In genomic region chr19:40660510-40660909, GRCm38 (mm10) we compare ENCODE assay signal across 8 mouse cellular contexts. TPM values are rescaled to one million over a fixed set of nuclear protein-coding genes. Genes with fewer than 3 reads are reported as not detected.
DNase-seq lines count a peak whose midpoint lies in the region; TF ChIP-seq lines count a peak whose summit lies in the region.

No protein-coding gene starts in this region.

- no peak for TF ChIP-seq CTCF in E14TG2a.4 (conservative IDR thresholded peaks at IDR 0.05; ENCODE audit: low read length)

- peaks cover 22% of the 10 kb centered on the region for H3K4me1 ChIP-seq in heart, embryonic 10.5 days
- peaks cover 25% of the 10 kb centered on the region for H3K4me1 ChIP-seq in E14TG2a.4 (replicated peaks; ENCODE audit: low read depth, low read length)
- peaks cover 22% of the 10 kb centered on the region for H3K4me1 ChIP-seq in hindbrain, embryonic 10.5 days (replicated peaks)
- H3K4me1 ChIP-seq in megakaryocyte, embryonic 14.5 days = peaks cover 47% of the 10 kb centered on the region

- intact Hi-C loops in heart, postnatal 36 days (cut with DNase I) = loop anchor here (5.0 kb wide), 2 partner anchors 33 to 62 kb away; no protein-coding TSS in a partner anchor

- no peaks in the 10 kb centered on the region for H3K9me3 ChIP-seq in heart, embryonic 10.5 days
- H3K9me3 ChIP-seq in E14TG2a.4 (ENCODE audit: low read length) = no peaks in the 10 kb centered on the region
- H3K9me3 ChIP-seq in hindbrain, embryonic 10.5 days = no peaks in the 10 kb centered on the region
- H3K9me3 ChIP-seq in megakaryocyte, embryonic 14.5 days = no peaks in the 10 kb centered on the region

- H3K36me3 ChIP-seq in heart, embryonic 10.5 days = no peaks in the 10 kb centered on the region
- no peaks in the 10 kb centered on the region for H3K36me3 ChIP-seq in E14TG2a.4 (ENCODE audit: insufficient read depth, low read length)
- no peaks in the 10 kb centered on the region for H3K36me3 ChIP-seq in hindbrain, embryonic 10.5 days
- no peaks in the 10 kb centered on the region for H3K36me3 ChIP-seq in megakaryocyte, embryonic 14.5 days (replicated peaks; ENCODE audit: low read length)

- peak overlapping the region; percentile 80 for H3K27ac ChIP-seq in heart, embryonic 10.5 days
- peak overlapping the region; percentile 84 for H3K27ac ChIP-seq in hindbrain, embryonic 10.5 days

- 10% methylated on average over 9 of the region's 9 CpGs for WGBS in heart, embryonic 10.5 days
- 11% methylated on average over 9 of the region's 9 CpGs for WGBS in hindbrain, embryonic 10.5 days

- H3K27me3 ChIP-seq in heart, embryonic 10.5 days (ENCODE audit: insufficient read depth, poor library complexity, severe bottlenecking) = no peaks in the 10 kb centered on the region
- peaks cover 31% of the 10 kb centered on the region for H3K27me3 ChIP-seq in E14TG2a.4 (ENCODE audit: insufficient read depth, low read length)
- peaks cover 6% of the 10 kb centered on the region for H3K27me3 ChIP-seq in hindbrain, embryonic 10.5 days (ENCODE audit: insufficient read depth, poor library complexity, severe bottlenecking)
- H3K27me3 ChIP-seq in megakaryocyte, embryonic 14.5 days (replicated peaks) = peaks cover 2% of the 10 kb centered on the region

- DNase-seq in heart, embryonic 10.5 days (ENCODE audit: low spot score) = no peak
- no peak for DNase-seq in heart, postnatal 36 days
- DNase-seq in hindbrain, embryonic 10.5 days (ENCODE audit: low spot score) = no peak
- no peak for DNase-seq in T-cell, adult 2 months (ENCODE audit: low spot score)
- DNase-seq in testis, postnatal 10 days (ENCODE audit: low spot score) = no peak
- no peak for DNase-seq in layer of hippocampus, adult 11-12 months (ENCODE audit: low spot score)

- H3K4me3 ChIP-seq in heart, embryonic 10.5 days = peak overlapping the region; percentile 60
- peak overlapping the region; percentile 58 for H3K4me3 ChIP-seq in E14TG2a.4 (replicated peaks; ENCODE audit: low read length)
- peak overlapping the region; percentile 53 for H3K4me3 ChIP-seq in hindbrain, embryonic 10.5 days
- peak overlapping the region; percentile 90 for H3K4me3 ChIP-seq in megakaryocyte, embryonic 14.5 days (replicated peaks)

RNA-seq across cellular contexts. Expression of gene Entpd1, which starts 48.3 kb away (rescaled TPM):
- 6.3 and 10.3 TPM in 2 replicates for polyA plus RNA-seq in heart, embryonic 10.5 days (2016; fragmentation: Nextera tagmentation; extraction: Ambion mirVana)
- 10 to 100 TPM; 25.0 to 33.2 TPM for total RNA-seq in heart, postnatal 36 days (2021)
- 4.5 and 5.0 TPM in 2 replicates for polyA plus RNA-seq in hindbrain, embryonic 10.5 days (2016; fragmentation: Nextera tagmentation; extraction: Ambion mirVana)
- 1.9 TPM in 1 of 2 replicates, not detected in the other for polyA plus RNA-seq in megakaryocyte, embryonic 14.5 days (2012; ENCODE audit: insufficient read depth, low replicate concordance)

RNA-seq across cellular contexts. Expression of gene Tctn3, which starts 48.5 kb away (rescaled TPM):
- 9.0 and 11.0 TPM in 2 replicates for polyA plus RNA-seq in heart, embryonic 10.5 days (2016; fragmentation: Nextera tagmentation; extraction: Ambion mirVana)
- 1 to 10 TPM; 7.4 to 8.0 TPM for total RNA-seq in heart, postnatal 36 days (2021)
- 12.2 and 13.7 TPM in 2 replicates for polyA plus RNA-seq in hindbrain, embryonic 10.5 days (2016; fragmentation: Nextera tagmentation; extraction: Ambion mirVana)
- 1.2 and 2.3 TPM in 2 replicates for polyA plus RNA-seq in megakaryocyte, embryonic 14.5 days (2012; ENCODE audit: insufficient read depth, low replicate concordance)
